Comparison of ENCODE assay signal across 8 mouse cellular contexts in the genomic region with DNA sequence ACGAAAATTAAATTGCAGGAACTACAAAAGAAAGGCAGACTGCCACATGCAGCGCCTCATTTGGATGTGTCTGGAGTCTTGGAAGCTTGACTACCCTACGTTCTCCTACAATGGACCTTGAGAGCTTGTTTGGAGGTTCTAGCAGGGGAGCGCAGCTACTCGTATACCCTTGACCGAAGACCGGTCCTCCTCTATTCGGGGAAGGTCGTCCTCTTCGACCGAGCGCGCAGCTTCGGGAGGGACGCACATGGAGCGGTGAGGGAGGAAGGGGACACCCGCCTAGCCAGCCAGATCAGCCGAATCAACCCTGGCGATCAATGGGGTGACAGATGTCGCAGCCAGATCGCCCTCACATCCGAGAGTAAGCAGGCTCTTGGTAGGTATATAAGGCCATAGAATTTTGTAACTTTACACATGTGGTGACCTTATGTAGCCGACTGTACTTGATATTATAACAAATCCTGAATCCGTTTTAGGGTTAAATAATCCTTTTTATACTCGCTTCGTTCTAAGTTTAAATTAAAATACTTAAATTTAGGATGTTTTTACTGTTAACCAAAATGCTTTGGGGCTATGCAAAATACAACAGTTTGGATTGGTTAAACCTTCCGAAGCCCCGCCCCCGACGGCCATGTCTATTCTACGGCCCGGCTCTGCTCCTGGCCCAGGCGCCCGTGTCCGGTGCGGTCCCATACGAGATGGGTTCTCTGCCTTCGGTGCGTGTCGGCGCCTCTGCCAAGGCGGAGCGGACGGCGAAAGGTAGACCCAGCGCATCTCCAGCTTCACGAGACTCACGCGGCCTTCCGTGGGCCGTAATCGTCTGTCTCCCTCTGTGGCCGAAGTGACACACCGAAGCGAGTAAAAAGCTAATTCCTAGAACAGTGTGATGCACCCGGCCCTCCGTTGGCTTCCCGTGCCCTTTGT. TPM values are rescaled to one million over a fixed set of nuclear protein-coding genes. Genes with fewer than 3 reads are reported as not detected.
DNase-seq lines count a peak whose midpoint lies in the region; ATAC-seq lines count a peak whose summit lies in the region.

No protein-coding gene starts in this region.

- WGBS in heart, embryonic 10.5 days = under 1% methylated on average over 57 of the region's 58 CpGs
- WGBS in kidney, embryonic 15.5 days = under 1% methylated on average over 48 of the region's 58 CpGs

- no peaks in the 10 kb centered on the region for H3K36me3 ChIP-seq in heart, embryonic 10.5 days
- no peaks in the 10 kb centered on the region for H3K36me3 ChIP-seq in kidney, embryonic 15.5 days

- H3K9ac ChIP-seq in kidney, embryonic 15.5 days = peak overlapping the region; percentile 73

- no peaks in the 10 kb centered on the region for H3K27me3 ChIP-seq in heart, embryonic 10.5 days (ENCODE audit: insufficient read depth, poor library complexity, severe bottlenecking)
- no peaks in the 10 kb centered on the region for H3K27me3 ChIP-seq in kidney, embryonic 15.5 days

- peak overlapping the region; percentile 68 for H3K4me2 ChIP-seq in kidney, embryonic 15.5 days

- ATAC-seq in erythroblast, adult 5-6 weeks (replicated peaks; ENCODE audit: low FRiP score, poor library complexity, severe bottlenecking) = peak; percentile 95
- ATAC-seq in kidney, embryonic 15.5 days (replicated peaks; ENCODE audit: low FRiP score) = peak; percentile 99
- peak; percentile 89 for ATAC-seq in monocyte, adult 5-6 weeks (replicated peaks; ENCODE audit: insufficient number of reproducible peaks, low FRiP score, low TSS enrichment, poor library complexity, severe bottlenecking)

- H3K4me1 ChIP-seq in heart, embryonic 10.5 days = peaks cover 6% of the 10 kb centered on the region; the same call in 1 of the 2 replicates
- H3K4me1 ChIP-seq in kidney, embryonic 15.5 days = peaks cover 6% of the 10 kb centered on the region

- peak overlapping the region; percentile 97 for H3K27ac ChIP-seq in heart, embryonic 10.5 days
- H3K27ac ChIP-seq in kidney, embryonic 15.5 days = peak overlapping the region; percentile 99

- peak overlapping the region; percentile 80 for H3K4me3 ChIP-seq in heart, embryonic 10.5 days
- H3K4me3 ChIP-seq in kidney, embryonic 15.5 days (replicated peaks) = peak overlapping the region; percentile 75

- DNase-seq in A20 (ENCODE audit: low read depth, low spot score) (peak; percentile 97), liver (peak; percentile 99)
- peak; percentile 98 for DNase-seq in brain, adult 2 months (ENCODE audit: low read depth, low spot score)
- DNase-seq in heart, embryonic 10.5 days (ENCODE audit: low spot score) = peak; percentile 98
- peak; percentile 97 to 99 for DNase-seq in spleen, postnatal 4 days (ENCODE audit: low spot score in 2 of 2)

- no peaks in the 10 kb centered on the region for H3K9me3 ChIP-seq in heart, embryonic 10.5 days
- no peaks in the 10 kb centered on the region for H3K9me3 ChIP-seq in kidney, embryonic 15.5 days (replicated peaks)

RNA-seq across cellular contexts. Expression of a gene that starts 7.0 kb away (rescaled TPM):
- total RNA-seq in erythroblast, adult 5-6 weeks (2015; ENCODE audit: low replicate concordance) = 1.7 TPM in 1 of 2 replicates, not detected in the other
- not detected in 2 replicates for total RNA-seq in erythroblast, adult 5-6 weeks (2017; ENCODE audit: low replicate concordance)
- polyA plus RNA-seq in heart, embryonic 10.5 days (2016; fragmentation: Nextera tagmentation; extraction: Ambion mirVana) = 81.1 and 88.3 TPM in 2 replicates
- 109 and 115 TPM in 2 replicates for polyA plus RNA-seq in kidney, embryonic 15.5 days (2015; fragmentation: Nextera tagmentation; extraction: Ambion mirVana)
- 0.68 TPM in 1 of 3 replicates, not detected in the others for total RNA-seq in monocyte, adult 5-6 weeks (2017)

RNA-seq across cellular contexts. Expression of a gene that starts 54.9 kb away (rescaled TPM):
- total RNA-seq in erythroblast, adult 5-6 weeks (2015; ENCODE audit: low replicate concordance) = not detected in 2 replicates
- not detected in 2 replicates for total RNA-seq in erythroblast, adult 5-6 weeks (2017; ENCODE audit: low replicate concordance)
- polyA plus RNA-seq in heart, embryonic 10.5 days (2016; fragmentation: Nextera tagmentation; extraction: Ambion mirVana) = not detected in 2 replicates
- polyA plus RNA-seq in kidney, embryonic 15.5 days (2015; fragmentation: Nextera tagmentation; extraction: Ambion mirVana) = 0.27 and 1.3 TPM in 2 replicates
- total RNA-seq in monocyte, adult 5-6 weeks (2017) = not detected in 3 replicates

Comparison
In these comparisons a context has a peak if more than half of its experiments do, and no peak if none do; other contexts are left out.
1. Peak in every context shown above with its lines: DNase-seq, ATAC-seq, H3K4me3 ChIP-seq and H3K27ac ChIP-seq.